Mouse (Mus musculus) CH12.LX (cell line): Measurements from ENCODE around the gene Fbxo6.
"Not testable (repeated sequence)": the region's sequence is repeated elsewhere in the genome, so short reads cannot be mapped to it uniquely, and the experiment has no call there.

Source experiments
- JUND ChIP-seq: conservative IDR thresholded peaks from 2 replicates; pipeline ENCODE4 v1.6.1; 2011; ENCODE audit warnings: low read depth, low read length, improper control_type of control experiment
- POLR2A ChIP-seq: IDR thresholded peaks from 2 replicates; pipeline ENCODE4 v1.6.1; 2011; ENCODE audit warnings: low read depth, mild to moderate bottlenecking, improper control_type of control experiment, low read length
- RAD21 ChIP-seq: IDR thresholded peaks from 2 replicates; pipeline ENCODE4 v1.6.1; 2011; ENCODE audit warnings: low read depth, mild to moderate bottlenecking, low read length, improper control_type of control experiment, moderate library complexity
- SIN3A ChIP-seq: IDR thresholded peaks from 2 replicates; pipeline ENCODE4 v1.6.1; 2012; ENCODE audit warnings: low read length, improper control_type of control experiment, inconsistent platforms

DNA sequence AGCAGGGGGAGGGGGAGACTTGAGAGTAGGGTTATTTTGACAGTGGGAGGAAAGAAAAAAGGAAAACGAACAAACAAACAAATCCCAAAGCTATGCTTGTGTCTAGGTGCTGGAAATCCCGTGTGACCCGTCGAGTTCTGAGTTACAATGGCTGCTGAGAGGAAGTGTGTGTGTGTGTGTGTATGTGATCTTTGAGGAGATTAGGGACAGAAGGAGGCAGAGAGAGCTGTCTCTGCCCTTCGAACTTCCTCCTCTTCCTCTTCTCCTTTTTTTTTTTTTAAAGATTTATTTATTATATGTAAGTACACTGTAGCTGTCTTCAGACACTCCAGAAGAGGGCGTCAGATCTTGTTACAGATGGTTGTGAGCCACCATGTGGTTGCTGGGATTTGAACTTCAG is 24.7 kb upstream of the Fbxo6 start:
- not testable (repeated sequence) for TF ChIP-seq SIN3A, POLR2A, JUND, RAD21
